ENCODE assay signal across 8 mouse cellular contexts in the genomic region with DNA sequence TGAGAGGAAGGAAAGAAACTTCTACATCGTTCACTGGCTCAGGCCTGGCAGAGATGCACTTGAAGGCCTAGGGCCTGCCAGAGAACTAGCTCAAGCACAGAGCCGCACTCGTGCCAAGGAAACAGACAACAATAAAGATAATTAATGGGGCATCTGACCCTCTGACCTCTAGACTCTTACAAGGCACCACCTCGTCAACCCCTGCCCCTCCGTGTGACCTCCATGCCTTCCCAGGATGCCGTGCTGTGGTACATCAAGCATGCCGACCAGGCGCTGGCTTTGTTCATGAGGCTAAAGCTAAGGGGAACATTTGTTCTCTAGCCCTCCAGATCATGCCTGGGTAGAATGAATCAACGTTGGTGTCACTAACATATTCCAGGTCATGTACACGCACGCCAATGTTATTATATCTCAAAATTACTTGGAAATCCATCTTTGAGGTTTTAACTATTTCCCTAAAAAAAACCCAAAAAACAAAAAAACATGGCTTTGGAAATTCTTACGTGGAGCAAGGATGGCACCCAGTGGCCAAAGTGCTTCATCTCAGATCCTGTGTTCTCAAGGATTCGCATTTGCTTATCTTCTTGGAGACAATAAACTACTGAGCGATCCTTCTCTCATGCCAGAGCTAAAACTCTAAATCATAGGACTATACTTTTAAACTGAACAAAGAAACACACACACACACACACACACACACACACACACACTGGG.
A peak's percentile ranks its signal among the peaks of the same experiment; 100 is the strongest.
DNase-seq lines count a peak whose midpoint lies in the region; ATAC-seq and TF ChIP-seq lines count a peak whose summit lies in the region.

No protein-coding gene starts in this region.

- H3K4me2 ChIP-seq in embryonic facial prominence, embryonic 14.5 days (ENCODE audit: low read depth, low read length), result no peak overlapping the region
- H3K4me2 ChIP-seq in midbrain, postnatal 0 days (ENCODE audit: low read depth, low read length, poor library complexity, severe bottlenecking), result no peak overlapping the region

- intact Hi-C loops in left cerebral cortex, postnatal 4 days (cut with DNase I), result loop anchor here (10.0 kb wide), 2 partner anchors 497 to 1407 kb away; a partner anchor contains a TSS
- intact Hi-C loops in left cerebral cortex, postnatal 36 days (cut with DNase I), result no loop called here

- TF ChIP-seq CTCF in midbrain, postnatal 0 days (IDR thresholded peaks at IDR 0.05), result peak; percentile 79

- H3K9ac ChIP-seq in embryonic facial prominence, embryonic 14.5 days (ENCODE audit: low read depth, low read length), result no peak overlapping the region
- H3K9ac ChIP-seq in midbrain, postnatal 0 days (replicated peaks; ENCODE audit: low read length, poor library complexity, severe bottlenecking), result no peak overlapping the region

- H3K27ac ChIP-seq in embryonic facial prominence, embryonic 14.5 days (replicated peaks; ENCODE audit: low read depth, low read length), result no peak overlapping the region
- H3K27ac ChIP-seq in midbrain, postnatal 0 days (ENCODE audit: low read depth, low read length), result no peak overlapping the region

- 40% methylated on average over 14 of the region's 14 CpGs for WGBS in embryonic facial prominence, embryonic 14.5 days
- 41% methylated on average over 14 of the region's 14 CpGs for WGBS in midbrain, postnatal 0 days

- no peaks in the 10 kb centered on the region for H3K4me1 ChIP-seq in embryonic facial prominence, embryonic 14.5 days (ENCODE audit: control insufficient read depth, insufficient read depth, low read length)
- no peaks in the 10 kb centered on the region for H3K4me1 ChIP-seq in midbrain, postnatal 0 days (ENCODE audit: insufficient read depth, low read length)

- no peak for ATAC-seq in embryonic facial prominence, embryonic 14.5 days (ENCODE audit: low read depth)
- no peak for ATAC-seq in midbrain, postnatal 0 days (ENCODE audit: low FRiP score)

- H3K27me3 ChIP-seq in embryonic facial prominence, embryonic 14.5 days (replicated peaks; ENCODE audit: control insufficient read depth, insufficient read depth, low read length), result no peaks in the 10 kb centered on the region
- H3K27me3 ChIP-seq in midbrain, postnatal 0 days (ENCODE audit: insufficient read depth, low read length), result no peaks in the 10 kb centered on the region

- H3K9me3 ChIP-seq in embryonic facial prominence, embryonic 14.5 days (ENCODE audit: control insufficient read depth, low read length), result no peaks in the 10 kb centered on the region
- H3K9me3 ChIP-seq in midbrain, postnatal 0 days (ENCODE audit: low read length), result no peaks in the 10 kb centered on the region

- H3K36me3 ChIP-seq in embryonic facial prominence, embryonic 14.5 days (ENCODE audit: control insufficient read depth, insufficient read depth, low read length), result no peaks in the 10 kb centered on the region
- H3K36me3 ChIP-seq in midbrain, postnatal 0 days (ENCODE audit: insufficient read depth, low read length), result no peaks in the 10 kb centered on the region

- H3K4me3 ChIP-seq in embryonic facial prominence, embryonic 14.5 days (ENCODE audit: low read depth, low read length), result no peak overlapping the region
- H3K4me3 ChIP-seq in midbrain, postnatal 0 days (ENCODE audit: low read depth, low read length), result no peak overlapping the region

- peak; percentile 50 to 56 for DNase-seq in cerebellum, postnatal 10 days
- DNase-seq in cerebellum, adult 9-11 months, result no peak
- DNase-seq in left cerebral cortex, postnatal 4 days, result peak; percentile 30
- no peak for DNase-seq in left cerebral cortex, postnatal 36 days (ENCODE audit: low spot score in 2 of 2)
- peak; percentile 20 for DNase-seq in embryonic facial prominence, embryonic 14.5 days (ENCODE audit: low spot score)
- peak; percentile 75 for DNase-seq in midbrain, postnatal 0 days (ENCODE audit: low spot score)
- no peak for DNase-seq in frontal cortex, postnatal 25 days (ENCODE audit: low spot score in 2 of 2)
- DNase-seq in cerebellum, postnatal 25 days, result no peak

Comparison
In these comparisons a context has a peak if more than half of its experiments do, and no peak if none do; other contexts are left out.
1. DNase-seq: peak in cerebellum, postnatal 10 days (2 of 2), left cerebral cortex, postnatal 4 days (single experiment), embryonic facial prominence, embryonic 14.5 days (single experiment) and midbrain, postnatal 0 days (single experiment); none in cerebellum, adult 9-11 months (single experiment), left cerebral cortex, postnatal 36 days (0 of 2), frontal cortex, postnatal 25 days (0 of 2) and cerebellum, postnatal 25 days (0 of 2).